Mouse (Mus musculus): ENCODE results near the gene Klhdc9. TPM values are rescaled to one million over a fixed set of nuclear protein-coding genes. Genes with fewer than 3 reads are reported as not detected.

Klhdc9 gene
- total RNA-seq (2017), result not detected in 3 replicates

DNA sequence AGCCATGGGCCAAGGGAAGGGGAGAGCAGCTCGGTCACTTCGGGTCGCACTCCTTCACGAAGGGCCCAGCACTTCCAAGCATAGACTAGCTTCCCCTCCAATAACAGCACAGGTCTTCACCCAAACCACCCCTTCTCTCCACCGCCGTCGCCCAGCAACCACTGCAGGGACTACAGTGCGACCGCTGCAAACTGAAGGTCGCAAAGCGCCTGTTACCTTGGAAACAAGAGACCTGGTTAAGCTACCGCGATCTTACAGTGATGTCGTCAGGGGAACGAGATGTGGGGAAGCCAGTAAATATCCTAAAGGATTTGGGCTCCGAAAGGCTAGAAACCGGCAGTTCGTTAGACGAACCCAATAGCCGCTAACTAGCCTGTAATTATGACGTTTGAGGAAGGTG is at the start of gene Klhdc9:
Gene Klhdc9, minus strand, starts transcription at position 143 of the 400 bp plus-strand sequence.
- ATAC-seq (replicated peaks; ENCODE audit: insufficient number of reproducible peaks, low FRiP score, low TSS enrichment, poor library complexity, severe bottlenecking), result peak; percentile 76

DNA sequence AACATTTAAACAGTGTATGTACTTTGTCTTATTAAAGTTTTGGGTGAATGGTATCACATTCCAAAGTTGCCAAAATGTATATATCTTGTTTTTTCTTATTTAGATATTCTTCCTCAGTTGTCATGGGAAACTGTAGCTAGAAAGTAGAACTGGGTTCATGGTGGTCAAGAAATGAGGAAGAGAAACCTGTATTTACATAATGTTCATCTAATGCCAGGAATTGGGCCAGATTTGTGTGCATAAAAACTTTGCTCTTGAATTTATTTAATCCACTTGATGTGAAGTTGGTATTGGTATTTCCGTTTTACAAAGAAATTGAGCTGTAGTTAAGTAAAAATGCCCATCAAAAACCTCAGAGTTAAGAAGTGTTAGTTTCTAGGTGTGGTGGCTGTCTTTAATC is 49.6 kb upstream of the Klhdc9 start:
- ATAC-seq (replicated peaks; ENCODE audit: insufficient number of reproducible peaks, low FRiP score, low TSS enrichment, poor library complexity, severe bottlenecking), result no peak

DNA sequence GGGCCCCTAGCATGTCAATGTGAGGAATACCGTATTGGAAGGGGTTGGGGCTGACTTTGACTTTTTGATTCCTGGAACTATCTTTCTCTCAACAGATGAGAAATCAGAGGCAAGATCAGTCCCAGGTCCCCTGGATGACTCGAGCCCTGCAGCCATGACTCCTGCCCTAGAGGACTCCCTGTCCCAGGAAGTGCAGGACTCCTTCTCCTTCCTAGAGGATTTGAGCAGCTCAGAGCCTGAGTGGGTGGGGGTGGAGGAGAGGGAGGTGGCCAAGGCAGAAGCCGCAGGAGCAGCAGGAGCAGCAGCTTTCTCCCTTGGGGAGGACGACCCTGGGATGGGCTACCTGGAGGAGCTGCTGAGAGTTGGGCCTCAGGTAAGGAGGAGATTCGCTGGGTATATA is 46.7 kb upstream of the Klhdc9 start:
- no peak for ATAC-seq (replicated peaks; ENCODE audit: insufficient number of reproducible peaks, low FRiP score, low TSS enrichment, poor library complexity, severe bottlenecking)

- ATAC-seq (replicated peaks; ENCODE audit: insufficient number of reproducible peaks, low FRiP score, low TSS enrichment, poor library complexity, severe bottlenecking), result no peak
Measured at GRCm38 (mm10) chr1:171402991-171403390, 42.4 kb upstream of the Klhdc9 start.

- ATAC-seq (replicated peaks; ENCODE audit: insufficient number of reproducible peaks, low FRiP score, low TSS enrichment, poor library complexity, severe bottlenecking), result no peak
Measured at GRCm38 (mm10) chr1:171401821-171402220, 41.2 kb upstream of the Klhdc9 start.

GRCm38 (mm10) chr1:171390101-171390500 is 29.5 kb upstream of the Klhdc9 start:
- peak; percentile 81 for ATAC-seq (replicated peaks; ENCODE audit: insufficient number of reproducible peaks, low FRiP score, low TSS enrichment, poor library complexity, severe bottlenecking)

DNA sequence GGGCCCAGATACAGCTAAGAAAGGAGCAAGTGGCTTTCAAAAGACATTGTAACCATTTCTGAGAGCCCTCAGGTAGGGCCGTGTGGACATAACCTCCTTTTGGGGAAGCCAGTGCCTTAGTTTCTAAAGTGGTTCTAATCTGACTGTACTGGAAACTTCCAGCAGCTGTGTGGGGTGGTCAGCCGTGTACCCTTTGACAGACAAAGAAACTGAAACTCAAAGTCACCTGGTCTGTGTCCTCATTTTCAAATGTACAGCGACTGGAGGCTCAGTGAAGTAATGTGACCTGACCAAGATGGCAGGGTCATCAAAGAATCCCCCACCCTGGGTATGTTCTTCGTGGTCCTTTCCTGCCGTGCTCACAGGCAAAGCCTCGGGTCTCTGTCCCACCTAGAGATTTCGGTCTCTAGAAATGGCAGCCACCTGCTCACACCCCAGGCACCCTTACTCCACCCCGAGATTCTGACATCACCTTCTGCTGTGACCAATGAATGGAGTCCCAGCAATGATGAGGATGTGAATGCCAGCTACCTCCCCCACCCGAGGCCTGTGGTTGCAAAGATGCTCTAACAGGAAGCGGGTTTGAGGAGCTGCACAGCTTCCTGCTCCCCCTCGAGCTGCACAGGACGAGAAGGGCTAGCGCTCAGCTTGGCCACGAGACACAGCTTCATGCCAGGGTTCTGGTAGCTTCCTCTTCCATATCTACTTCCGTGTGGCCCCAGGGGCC is 27.9 kb upstream of the Klhdc9 start, which contains the start of gene Arhgap30:
Gene Arhgap30, plus strand, starts transcription at position 579 of the 727 bp plus-strand sequence.
- ATAC-seq (replicated peaks; ENCODE audit: insufficient number of reproducible peaks, low FRiP score, low TSS enrichment, poor library complexity, severe bottlenecking), result peak; percentile 88

GRCm38 (mm10) chr1:171387099-171387498 is 26.5 kb upstream of the Klhdc9 start:
- no peak for ATAC-seq (replicated peaks; ENCODE audit: insufficient number of reproducible peaks, low FRiP score, low TSS enrichment, poor library complexity, severe bottlenecking)

- no peak for ATAC-seq (replicated peaks; ENCODE audit: insufficient number of reproducible peaks, low FRiP score, low TSS enrichment, poor library complexity, severe bottlenecking)
Measured at GRCm38 (mm10) chr1:171385171-171385570, 24.6 kb upstream of the Klhdc9 start.

DNA sequence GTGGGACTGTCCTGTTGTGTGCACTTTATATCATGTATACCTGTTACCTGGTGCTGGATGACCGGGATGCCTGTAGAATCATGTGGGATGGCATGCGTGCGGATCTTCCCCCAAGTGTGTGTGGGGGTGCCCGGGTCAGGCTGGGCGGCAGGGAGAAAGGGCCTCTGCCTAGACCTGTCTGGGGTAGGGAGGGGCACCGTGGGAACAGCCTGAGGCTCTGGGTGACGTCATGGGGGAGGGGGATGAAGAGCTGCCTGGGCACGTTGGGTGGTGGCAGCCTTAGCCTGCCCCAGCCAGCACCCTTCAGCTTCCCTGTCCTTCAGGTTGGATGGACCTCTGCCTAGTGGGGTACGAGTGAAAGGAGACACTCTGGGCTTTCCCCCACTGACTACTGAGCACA is 23.8 kb upstream of the Klhdc9 start:
- no peak for ATAC-seq (replicated peaks; ENCODE audit: insufficient number of reproducible peaks, low FRiP score, low TSS enrichment, poor library complexity, severe bottlenecking)

DNA sequence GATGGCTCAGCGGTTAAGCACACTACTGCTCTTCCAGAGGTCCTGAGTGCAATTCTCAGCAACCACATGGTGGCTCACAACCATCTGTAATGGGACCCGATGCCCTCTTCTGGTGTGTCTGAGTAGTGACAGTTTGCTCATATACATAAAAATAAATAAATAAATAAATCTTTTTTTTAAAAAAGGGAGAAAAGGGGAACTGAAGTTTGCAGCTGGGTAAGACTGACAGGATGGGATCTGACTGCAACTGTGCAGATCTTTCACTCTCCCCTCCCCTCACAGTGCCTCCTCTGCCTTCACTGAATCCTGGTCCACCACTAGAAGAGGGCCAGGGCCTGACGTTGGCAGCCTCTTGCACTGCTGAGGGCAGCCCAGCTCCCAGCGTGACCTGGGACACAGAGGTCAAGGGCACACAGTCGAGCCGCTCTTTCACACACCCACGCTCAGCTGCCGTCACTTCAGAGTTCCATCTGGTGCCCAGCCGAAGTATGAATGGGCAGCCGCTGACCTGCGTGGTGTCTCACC is 21.6 kb upstream of the Klhdc9 start:
- no peak for ATAC-seq (replicated peaks; ENCODE audit: insufficient number of reproducible peaks, low FRiP score, low TSS enrichment, poor library complexity, severe bottlenecking)

DNA sequence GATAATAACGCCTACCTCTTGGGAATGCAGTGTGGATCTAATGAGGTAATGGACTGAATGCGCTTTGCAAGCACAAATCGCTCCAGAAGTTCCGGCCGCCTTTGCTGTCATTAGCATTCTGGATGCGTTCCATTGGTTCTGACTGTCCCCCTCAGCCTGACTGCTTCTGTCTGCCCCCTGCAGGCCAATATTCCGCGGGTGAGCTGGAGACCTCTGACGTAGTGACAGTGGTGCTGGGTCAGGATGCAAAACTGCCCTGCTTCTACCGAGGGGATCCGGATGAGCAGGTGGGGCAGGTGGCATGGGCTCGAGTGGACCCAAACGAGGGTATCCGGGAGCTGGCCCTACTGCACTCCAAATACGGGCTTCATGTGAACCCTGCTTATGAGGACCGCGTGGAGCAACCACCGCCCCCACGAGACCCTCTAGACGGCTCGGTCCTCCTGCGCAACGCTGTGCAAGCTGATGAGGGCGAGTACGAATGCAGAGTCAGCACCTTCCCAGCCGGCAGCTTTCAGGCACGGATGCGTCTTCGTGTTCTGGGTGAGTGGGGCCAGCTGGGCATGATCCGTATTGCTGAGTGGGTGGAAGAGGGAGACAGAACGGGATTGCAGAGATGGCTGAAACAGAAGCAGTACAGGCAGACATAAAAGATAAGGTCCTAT is 19.5 kb upstream of the Klhdc9 start:
- peak; percentile 84 for ATAC-seq (replicated peaks; ENCODE audit: insufficient number of reproducible peaks, low FRiP score, low TSS enrichment, poor library complexity, severe bottlenecking)

- ATAC-seq (replicated peaks; ENCODE audit: insufficient number of reproducible peaks, low FRiP score, low TSS enrichment, poor library complexity, severe bottlenecking), result no peak
Measured at GRCm38 (mm10) chr1:171378298-171378697, 17.7 kb upstream of the Klhdc9 start.

DNA sequence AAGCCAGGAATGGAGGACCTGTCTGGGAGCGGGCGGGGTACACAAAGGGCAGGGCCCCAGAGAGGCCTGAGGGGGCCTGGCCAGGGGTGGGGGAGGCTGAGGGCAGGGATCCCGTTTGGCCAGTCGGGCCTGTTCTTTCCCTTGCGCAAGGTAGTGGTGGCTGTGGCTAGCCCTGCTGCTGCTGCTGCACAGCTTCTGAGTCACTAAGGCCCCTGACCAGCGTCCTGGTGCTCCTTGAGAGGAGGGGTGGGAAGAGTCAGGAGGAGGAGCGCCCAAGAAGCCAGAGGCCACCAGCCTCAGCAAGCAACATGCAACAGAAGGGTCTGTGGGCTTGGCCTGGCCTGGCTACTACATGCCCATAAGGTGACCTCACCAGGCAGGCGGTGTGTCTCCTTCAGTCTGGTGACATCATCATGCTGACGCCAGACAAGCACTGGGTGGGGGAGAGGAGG is 15.1 kb upstream of the Klhdc9 start:
- ATAC-seq (replicated peaks; ENCODE audit: insufficient number of reproducible peaks, low FRiP score, low TSS enrichment, poor library complexity, severe bottlenecking), result no peak

DNA sequence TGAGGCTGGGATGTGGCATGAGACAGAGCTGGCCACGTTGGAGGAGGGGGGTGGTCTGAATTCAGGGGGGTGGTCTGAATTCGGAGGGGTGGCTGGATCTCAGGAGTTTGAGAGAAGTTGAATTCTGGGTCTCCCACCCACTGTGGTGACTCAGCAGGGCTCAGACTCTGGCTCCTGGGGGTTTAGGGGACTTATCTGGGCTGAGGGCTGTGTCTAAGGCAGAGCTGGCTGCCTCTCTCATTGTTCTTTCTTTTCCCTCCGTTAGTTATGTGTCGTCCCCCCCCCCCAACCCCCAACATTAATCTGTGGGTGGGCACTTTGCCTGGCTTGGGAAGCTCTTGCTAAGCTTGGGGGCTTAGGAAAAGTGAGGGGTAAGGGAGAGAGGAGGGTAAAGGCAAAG is 13.3 kb upstream of the Klhdc9 start:
- ATAC-seq (replicated peaks; ENCODE audit: insufficient number of reproducible peaks, low FRiP score, low TSS enrichment, poor library complexity, severe bottlenecking), result no peak

DNA sequence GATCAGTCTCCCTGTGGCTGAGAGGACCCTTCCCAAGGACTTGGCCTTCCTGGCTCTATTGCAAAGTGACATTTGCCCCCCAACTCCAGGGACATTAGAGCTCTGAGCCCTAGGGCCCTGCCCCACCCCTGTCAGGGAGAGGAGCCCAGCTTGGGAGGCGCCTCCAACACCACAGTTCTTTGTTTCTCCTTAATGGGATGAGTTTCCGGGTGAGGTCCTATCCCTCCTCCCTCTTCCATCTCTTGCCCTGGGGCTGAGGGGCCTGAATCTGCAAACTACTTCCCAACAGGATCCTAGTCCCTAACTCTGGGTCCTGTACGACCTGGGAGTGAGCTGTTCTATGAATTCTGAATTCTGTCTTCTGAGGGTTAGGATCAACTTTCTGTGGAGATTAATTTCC is 12.3 kb upstream of the Klhdc9 start:
- ATAC-seq (replicated peaks; ENCODE audit: insufficient number of reproducible peaks, low FRiP score, low TSS enrichment, poor library complexity, severe bottlenecking), result no peak

GRCm38 (mm10) chr1:171369845-171370556 is 9.4 kb upstream of the Klhdc9 start, which contains the start of gene Nectin4:
TSS of gene Nectin4 (plus strand) at chr1:171370099.
- ATAC-seq (replicated peaks; ENCODE audit: insufficient number of reproducible peaks, low FRiP score, low TSS enrichment, poor library complexity, severe bottlenecking), result peak; percentile 78

DNA sequence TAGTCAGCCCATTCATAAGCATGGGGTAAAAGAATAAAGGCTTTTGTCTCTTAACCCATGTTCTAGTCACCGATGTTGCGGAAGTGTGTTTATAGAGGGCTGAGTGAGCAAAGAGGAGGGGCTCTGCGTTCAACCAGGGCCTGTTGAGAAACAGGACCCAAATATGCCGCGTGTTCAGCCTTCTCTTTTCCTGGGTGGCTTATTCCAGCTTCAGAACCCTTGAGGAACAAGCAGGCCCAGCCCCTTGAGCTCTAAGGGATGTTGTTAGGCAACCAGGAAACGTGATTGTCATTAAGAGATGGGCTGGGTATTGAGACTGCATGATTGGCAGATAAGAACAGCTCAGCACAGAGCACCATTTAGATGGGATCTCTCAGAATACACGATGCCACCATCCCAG is 5.3 kb upstream of the Klhdc9 start:
- ATAC-seq (replicated peaks; ENCODE audit: insufficient number of reproducible peaks, low FRiP score, low TSS enrichment, poor library complexity, severe bottlenecking), result peak; percentile 42; the same call in 1 of the 2 replicates
